Mouse (Mus musculus): ENCODE measurements around the gene Stard13. TPM values are rescaled to one million over a fixed set of nuclear protein-coding genes. Genes with fewer than 3 reads are reported as not detected.

Stard13 gene
- polyA plus RNA-seq (2015; fragmentation: Nextera tagmentation; extraction: Ambion mirVana), result 16.4 and 18.0 TPM in 2 replicates

DNA sequence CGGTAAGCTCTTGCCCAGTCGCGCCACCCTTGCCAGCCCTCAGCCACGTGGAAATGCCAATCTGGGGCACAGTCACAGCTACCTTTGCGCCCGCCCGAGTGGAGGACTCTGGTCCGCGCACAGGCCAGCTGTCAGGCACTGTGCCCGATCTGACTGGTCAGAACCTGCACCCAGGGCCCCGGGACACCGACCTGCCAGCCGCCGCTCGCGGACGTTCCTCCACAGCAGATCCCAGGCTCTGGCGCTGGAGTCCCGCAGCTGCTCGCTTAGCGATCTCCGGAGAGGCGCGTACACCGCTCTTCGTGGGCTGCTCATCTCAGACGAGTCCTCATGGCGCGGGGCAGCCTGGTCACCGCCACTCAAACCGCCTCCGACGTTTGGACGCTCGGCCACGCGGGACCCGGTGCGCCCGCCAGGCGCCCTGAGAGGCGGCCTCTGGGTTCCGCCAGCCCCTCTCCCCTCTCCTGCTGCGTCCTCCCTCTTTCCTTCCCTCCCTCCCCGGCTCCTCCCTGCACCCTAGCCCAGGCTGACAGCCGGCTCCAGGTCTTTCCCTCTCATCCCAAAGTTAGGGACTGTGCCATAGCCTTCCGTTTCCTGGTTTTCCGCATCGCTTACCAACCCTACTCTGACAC lies at the start of gene Stard13:
Gene Stard13, minus strand, starts transcription at position 437 of the 632 bp plus-strand sequence.
- Histone ChIP-seq H3K9ac (peak within 1 kb of the TSS; percentile 66), H3K4me3 (peak within 1 kb of the TSS; percentile 61), H3K27ac (no peak within 1 kb of the TSS; the same call in 1 of the 2 replicates), H3K9me3 (no peaks in the 10 kb centered on the region), H3K4me1 (peaks cover 19% of the 10 kb centered on the region), H3K27me3 (no peaks in the 10 kb centered on the region), H3K4me2 (peak within 1 kb of the TSS; percentile 97), H3K36me3 (no peaks in the 10 kb centered on the region)
- ATAC-seq (ENCODE audit: borderline replicate concordance, extremely low read depth, low FRiP score, low TSS enrichment), result peak; percentile 87
- WGBS, result under 1% methylated on average over 49 of the region's 49 CpGs

DNA sequence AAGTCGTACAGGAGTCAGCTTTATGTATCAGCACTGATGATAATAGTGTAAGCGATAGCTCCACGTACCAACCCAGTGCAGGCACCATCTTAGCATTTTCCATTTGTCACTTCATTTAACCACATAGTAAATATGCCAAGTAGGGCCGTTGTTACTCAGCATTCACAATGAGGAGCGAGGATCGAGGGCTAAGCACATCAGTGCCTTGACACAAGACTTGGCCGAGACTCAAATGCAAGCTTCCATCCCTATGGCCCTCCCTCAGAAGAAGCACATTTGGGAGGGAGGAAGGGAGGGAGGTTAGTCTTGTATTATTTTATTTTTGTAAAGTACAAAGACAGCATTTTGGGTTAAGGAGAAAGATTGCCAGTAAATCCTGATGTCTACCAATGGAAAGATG lies 45.9 kb upstream of the Stard13 start:
- no peaks in the 10 kb centered on the region for H3K27me3 ChIP-seq
- no peak for ATAC-seq (ENCODE audit: borderline replicate concordance, extremely low read depth, low FRiP score, low TSS enrichment)
- no peak overlapping the region for H3K4me3 ChIP-seq
- H3K4me2 ChIP-seq, result no peak overlapping the region
- no peak overlapping the region for H3K9ac ChIP-seq
- no peaks in the 10 kb centered on the region for H3K4me1 ChIP-seq
- H3K36me3 ChIP-seq, result no peaks in the 10 kb centered on the region
- H3K27ac ChIP-seq, result no peak overlapping the region
- no peaks in the 10 kb centered on the region for H3K9me3 ChIP-seq
- WGBS, result 66% methylated on average over 7 of the region's 7 CpGs

DNA sequence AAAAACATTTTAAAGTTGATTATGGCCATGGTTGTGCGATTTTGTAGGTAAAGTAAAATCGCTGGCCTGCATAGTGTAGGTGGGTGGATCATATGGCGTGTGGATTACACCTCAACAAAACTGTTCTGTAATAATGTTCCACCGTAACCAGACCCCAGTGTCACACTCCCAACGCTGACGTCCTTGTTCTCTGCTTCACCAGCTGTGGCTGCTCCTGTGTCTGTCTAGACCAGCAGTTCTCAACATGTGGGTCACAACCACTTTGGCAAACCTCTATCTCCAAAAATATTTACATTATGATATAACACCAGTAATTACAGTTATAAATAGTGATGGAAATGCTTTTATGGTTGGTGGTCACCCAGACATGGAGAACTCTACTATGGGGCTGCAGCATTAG lies 44.3 kb upstream of the Stard13 start:
- Histone ChIP-seq H3K4me3 (no peak overlapping the region), H3K36me3 (no peaks in the 10 kb centered on the region), H3K27me3 (no peaks in the 10 kb centered on the region), H3K9me3 (no peaks in the 10 kb centered on the region), H3K4me2 (no peak overlapping the region), H3K9ac (no peak overlapping the region), H3K27ac (no peak overlapping the region), H3K4me1 (no peaks in the 10 kb centered on the region)
- WGBS, result 71% methylated on average over 6 of the region's 6 CpGs
- ATAC-seq (ENCODE audit: borderline replicate concordance, extremely low read depth, low FRiP score, low TSS enrichment), result peak; percentile 70; the same call in 1 of the 2 replicates

DNA sequence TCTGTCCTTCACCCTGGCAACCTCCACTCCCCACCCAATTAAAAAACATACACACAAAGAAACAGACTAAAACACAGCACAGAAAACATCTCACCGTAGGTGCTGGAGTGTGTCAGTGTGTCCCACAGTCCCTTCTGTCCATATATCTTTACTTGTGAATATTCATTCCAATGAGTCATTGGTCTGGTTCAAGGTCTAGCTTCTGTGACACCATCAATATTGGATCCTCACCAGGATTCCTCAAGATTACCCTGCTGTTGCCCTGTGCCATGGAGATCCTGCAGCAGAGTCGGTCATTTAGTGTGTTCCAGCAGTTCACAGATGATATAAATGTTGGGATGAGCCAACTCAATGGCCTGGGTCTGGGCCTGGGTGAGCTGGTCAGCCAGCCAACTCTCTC lies 42.4 kb upstream of the Stard13 start:
- Histone ChIP-seq H3K27ac (no peak overlapping the region), H3K27me3 (no peaks in the 10 kb centered on the region), H3K4me2 (no peak overlapping the region), H3K4me3 (no peak overlapping the region), H3K9ac (no peak overlapping the region), H3K9me3 (no peaks in the 10 kb centered on the region), H3K36me3 (no peaks in the 10 kb centered on the region), H3K4me1 (no peaks in the 10 kb centered on the region)
- no peak for ATAC-seq (ENCODE audit: borderline replicate concordance, extremely low read depth, low FRiP score, low TSS enrichment)
- WGBS, result 89% methylated on average over 2 of the region's 2 CpGs

DNA sequence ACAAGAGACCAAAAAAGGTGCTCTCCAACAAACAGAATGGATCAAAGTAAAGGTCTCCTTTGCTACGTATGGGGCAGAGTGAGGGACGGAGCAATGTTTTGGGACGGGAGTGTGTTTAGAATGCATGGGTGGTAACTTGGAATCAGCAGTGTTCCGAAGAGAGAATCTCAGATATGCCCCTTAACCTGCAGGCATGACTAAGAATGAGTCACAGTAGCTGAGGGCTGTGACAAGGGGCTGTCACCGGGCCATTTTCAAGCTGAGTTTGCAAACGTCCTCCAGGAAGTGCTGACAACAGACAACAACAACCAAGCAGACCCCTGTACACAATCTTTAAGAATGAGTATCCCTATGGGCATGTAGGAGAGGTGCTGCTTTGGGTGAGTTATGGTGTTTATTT lies 40.6 kb upstream of the Stard13 start:
- Histone ChIP-seq H3K9me3 (no peaks in the 10 kb centered on the region), H3K9ac (no peak overlapping the region), H3K27me3 (no peaks in the 10 kb centered on the region), H3K27ac (no peak overlapping the region), H3K4me3 (no peak overlapping the region), H3K4me1 (no peaks in the 10 kb centered on the region), H3K4me2 (no peak overlapping the region), H3K36me3 (no peaks in the 10 kb centered on the region)
- WGBS, result 49% methylated on average over 6 of the region's 6 CpGs
- ATAC-seq (ENCODE audit: borderline replicate concordance, extremely low read depth, low FRiP score, low TSS enrichment), result no peak

DNA sequence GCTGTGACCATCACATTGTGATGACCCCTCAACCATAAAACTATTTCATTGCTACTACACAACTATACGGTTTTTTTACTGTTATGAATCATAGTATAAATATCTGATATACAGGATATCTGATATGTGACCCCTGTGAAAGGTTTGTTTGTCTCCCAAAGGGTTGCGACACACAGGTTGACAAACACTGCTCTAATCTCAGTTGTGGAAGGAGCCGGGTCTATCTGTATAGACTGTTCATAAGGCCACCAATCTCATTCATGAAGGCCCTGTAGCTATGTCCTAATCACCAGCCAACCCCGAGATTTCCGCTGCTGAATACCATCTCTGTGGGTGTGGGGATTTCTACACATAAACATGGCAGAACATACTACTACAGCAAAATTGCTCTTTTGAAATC lies 37.2 kb upstream of the Stard13 start:
- no peak for ATAC-seq (ENCODE audit: borderline replicate concordance, extremely low read depth, low FRiP score, low TSS enrichment)
- H3K4me3 ChIP-seq, result no peak overlapping the region
- no peak overlapping the region for H3K4me2 ChIP-seq
- WGBS, result 91% methylated on average over 5 of the region's 5 CpGs
- no peak overlapping the region for H3K27ac ChIP-seq
- no peaks in the 10 kb centered on the region for H3K36me3 ChIP-seq
- no peak overlapping the region for H3K9ac ChIP-seq
- no peaks in the 10 kb centered on the region for H3K4me1 ChIP-seq
- no peaks in the 10 kb centered on the region for H3K27me3 ChIP-seq
- no peaks in the 10 kb centered on the region for H3K9me3 ChIP-seq

DNA sequence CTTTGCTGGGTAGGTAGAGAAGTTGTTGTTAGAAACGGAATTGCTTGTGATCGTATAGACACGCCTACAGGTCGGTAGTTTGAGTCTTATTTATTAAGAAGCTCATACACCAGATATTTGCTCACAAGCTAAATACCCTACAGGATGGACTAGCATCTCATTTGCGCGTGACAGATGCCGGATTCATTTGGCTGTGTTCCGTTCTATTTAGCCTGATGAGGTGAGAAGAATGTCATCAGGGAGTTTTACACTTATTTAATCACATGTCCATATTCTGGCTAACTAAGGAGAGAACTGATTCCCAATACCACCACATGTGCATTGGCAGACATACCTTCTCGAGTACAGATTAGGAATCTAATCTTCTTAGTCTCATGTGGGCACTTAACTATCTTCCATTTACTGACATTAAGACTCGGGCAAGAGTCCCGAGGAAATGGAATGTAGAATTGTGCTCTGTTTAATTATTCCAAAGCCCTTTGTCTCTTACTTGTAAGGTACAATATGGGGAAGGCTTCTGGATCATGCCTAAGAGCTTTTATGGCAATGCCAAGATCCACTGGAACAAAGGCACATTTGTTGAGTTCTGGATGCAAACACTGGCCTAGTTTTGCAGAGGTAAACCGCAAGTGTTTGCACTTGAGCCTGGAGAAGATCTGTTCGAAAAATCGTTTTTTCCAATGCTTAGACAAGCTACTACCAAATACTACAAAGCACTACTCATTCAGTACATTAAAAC lies 33.4 kb upstream of the Stard13 start:
- no peak overlapping the region for H3K4me2 ChIP-seq
- no peaks in the 10 kb centered on the region for H3K36me3 ChIP-seq
- H3K27me3 ChIP-seq, result no peaks in the 10 kb centered on the region
- H3K4me3 ChIP-seq, result no peak overlapping the region
- 70% methylated on average over 14 of the region's 14 CpGs for WGBS
- no peak for ATAC-seq (ENCODE audit: borderline replicate concordance, extremely low read depth, low FRiP score, low TSS enrichment)
- H3K9ac ChIP-seq, result no peak overlapping the region
- H3K27ac ChIP-seq, result no peak overlapping the region
- no peaks in the 10 kb centered on the region for H3K4me1 ChIP-seq
- no peaks in the 10 kb centered on the region for H3K9me3 ChIP-seq

DNA sequence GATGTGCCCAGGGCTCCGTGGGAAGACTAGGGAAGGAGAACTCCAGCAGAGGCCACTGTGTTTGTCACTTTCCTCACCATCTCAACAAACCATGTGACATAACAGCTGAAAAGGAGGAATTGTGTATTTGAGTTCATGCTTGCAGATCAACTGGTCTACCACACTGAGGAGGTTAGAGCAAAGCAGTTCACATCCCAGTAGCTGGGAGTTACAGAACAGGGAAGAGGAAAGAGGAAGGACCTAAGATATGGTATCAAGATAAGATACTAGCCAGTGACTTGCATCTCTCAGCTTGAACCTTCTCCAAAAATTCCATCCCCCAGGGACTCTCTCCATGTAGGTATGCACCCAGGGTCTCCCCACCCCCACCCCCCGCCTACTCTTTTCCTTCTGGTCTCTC lies 27.9 kb upstream of the Stard13 start:
- Histone ChIP-seq H3K9me3 (no peaks in the 10 kb centered on the region), H3K36me3 (no peaks in the 10 kb centered on the region), H3K4me1 (no peaks in the 10 kb centered on the region), H3K9ac (no peak overlapping the region), H3K27ac (no peak overlapping the region), H3K4me2 (no peak overlapping the region), H3K4me3 (no peak overlapping the region), H3K27me3 (no peaks in the 10 kb centered on the region)
- no peak for ATAC-seq (ENCODE audit: borderline replicate concordance, extremely low read depth, low FRiP score, low TSS enrichment)
- WGBS, result 67% methylated on average over 2 of the region's 2 CpGs

DNA sequence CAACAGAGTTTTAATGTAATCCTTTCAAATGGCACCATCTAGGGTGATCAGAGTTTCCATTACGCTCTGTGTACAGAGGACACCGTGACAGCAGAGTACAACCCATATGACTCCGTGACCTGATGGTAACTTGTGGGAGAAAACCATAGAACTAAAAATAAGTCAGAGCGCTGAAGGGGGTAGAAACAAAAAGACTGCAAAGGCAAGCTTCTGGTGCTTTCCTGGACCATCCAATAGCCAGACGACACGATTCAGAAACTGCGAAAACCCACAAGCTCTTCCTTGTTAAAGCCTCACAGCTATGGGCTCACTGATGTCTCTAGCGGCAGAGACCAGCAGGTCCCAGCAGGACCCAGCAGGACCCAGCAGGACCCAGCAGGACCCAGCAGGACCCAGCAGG lies 18.6 kb upstream of the Stard13 start:
- Histone ChIP-seq H3K4me2 (no peak overlapping the region), H3K4me3 (no peak overlapping the region), H3K9me3 (no peaks in the 10 kb centered on the region), H3K27me3 (no peaks in the 10 kb centered on the region), H3K9ac (no peak overlapping the region), H3K36me3 (no peaks in the 10 kb centered on the region), H3K4me1 (peaks cover 18% of the 10 kb centered on the region), H3K27ac (no peak overlapping the region)
- 61% methylated on average over 8 of the region's 8 CpGs for WGBS
- ATAC-seq (ENCODE audit: borderline replicate concordance, extremely low read depth, low FRiP score, low TSS enrichment), result no peak

DNA sequence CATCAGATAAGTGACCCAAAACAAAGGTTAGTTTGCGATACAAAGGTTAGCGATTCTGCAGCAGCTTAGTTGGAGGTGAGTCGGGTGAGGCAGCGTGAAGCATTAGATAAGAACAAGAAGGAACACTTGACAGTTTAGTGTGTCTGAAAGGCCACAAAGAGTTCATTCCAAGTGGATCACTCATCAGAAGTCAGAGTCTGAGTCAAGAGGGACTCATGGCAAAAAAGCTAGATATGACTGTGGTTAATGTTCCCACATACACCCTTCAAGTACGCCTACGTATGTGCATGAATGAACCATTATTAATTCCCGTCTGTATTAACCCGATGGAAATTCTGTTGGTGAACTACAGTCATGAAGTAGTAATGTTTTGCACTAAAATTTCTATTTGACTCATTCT lies 18.0 kb upstream of the Stard13 start:
- Histone ChIP-seq H3K9ac (no peak overlapping the region), H3K36me3 (no peaks in the 10 kb centered on the region), H3K27ac (no peak overlapping the region), H3K4me2 (no peak overlapping the region), H3K27me3 (no peaks in the 10 kb centered on the region), H3K9me3 (no peaks in the 10 kb centered on the region), H3K4me1 (peaks cover 23% of the 10 kb centered on the region), H3K4me3 (no peak overlapping the region)
- WGBS, result 65% methylated on average over 8 of the region's 8 CpGs
- no peak for ATAC-seq (ENCODE audit: borderline replicate concordance, extremely low read depth, low FRiP score, low TSS enrichment)

DNA sequence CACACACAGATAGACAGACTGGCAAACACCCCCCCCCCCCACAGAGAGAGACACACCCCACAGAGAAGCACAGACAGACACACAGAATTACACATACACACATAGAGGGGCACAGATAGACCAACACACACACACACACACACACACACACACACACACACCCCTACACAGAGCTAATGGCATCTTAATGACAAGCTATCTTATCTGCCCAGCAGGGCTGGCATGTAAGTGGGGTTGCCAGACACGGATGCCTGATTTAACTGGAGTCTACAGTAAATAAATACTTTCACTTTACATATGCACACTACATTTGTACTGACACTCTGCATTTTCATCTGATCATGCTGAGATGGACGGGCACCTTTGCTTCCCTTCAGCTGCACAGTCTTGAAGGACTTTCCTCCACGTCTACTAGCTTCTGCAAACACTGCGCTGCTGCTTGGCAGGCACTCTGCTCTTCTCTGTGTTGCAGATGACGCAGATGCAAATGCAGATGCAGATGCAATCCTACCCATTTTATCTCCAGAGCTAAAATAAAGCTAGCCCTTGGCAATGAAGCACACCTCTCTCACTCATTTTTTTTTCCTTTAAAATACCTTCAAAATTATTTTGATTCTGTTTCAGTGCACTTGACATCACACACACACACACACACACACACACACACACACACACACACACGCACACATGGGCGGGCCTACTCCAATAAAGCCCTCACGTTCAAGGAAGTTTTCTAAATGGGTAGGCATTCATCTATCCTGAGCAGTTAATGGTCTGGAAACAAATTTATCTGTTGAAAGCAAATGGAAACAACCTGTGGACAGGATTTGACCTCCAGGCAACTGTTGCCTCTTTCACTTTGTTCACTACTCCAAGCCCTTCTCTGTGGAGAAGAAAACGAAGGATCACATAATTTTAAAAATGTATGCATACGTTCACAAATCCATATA lies 15.3 kb upstream of the Stard13 start:
- no peak overlapping the region for H3K4me2 ChIP-seq

More for the DNA sequence above, 15.3 kb upstream of the Stard13 start:
- peaks cover 29% of the 10 kb centered on the region for H3K4me1 ChIP-seq
- WGBS, result 57% methylated on average over 10 of the region's 10 CpGs
- H3K27me3 ChIP-seq, result no peaks in the 10 kb centered on the region
- H3K9ac ChIP-seq, result no peak overlapping the region
- H3K36me3 ChIP-seq, result no peaks in the 10 kb centered on the region
- no peak overlapping the region for H3K4me3 ChIP-seq
- ATAC-seq (ENCODE audit: borderline replicate concordance, extremely low read depth, low FRiP score, low TSS enrichment), result no peak
- no peak overlapping the region for H3K27ac ChIP-seq
- no peaks in the 10 kb centered on the region for H3K9me3 ChIP-seq
